Mouse (Mus musculus): ENCODE results near the gene Ikzf2. TPM values are rescaled to one million over a fixed set of nuclear protein-coding genes. Genes with fewer than 3 reads are reported as not detected.

Gene Ikzf2
- 1.9 and 2.7 TPM in 2 replicates for polyA plus RNA-seq (2015; fragmentation: Nextera tagmentation; extraction: Ambion mirVana)

DNA sequence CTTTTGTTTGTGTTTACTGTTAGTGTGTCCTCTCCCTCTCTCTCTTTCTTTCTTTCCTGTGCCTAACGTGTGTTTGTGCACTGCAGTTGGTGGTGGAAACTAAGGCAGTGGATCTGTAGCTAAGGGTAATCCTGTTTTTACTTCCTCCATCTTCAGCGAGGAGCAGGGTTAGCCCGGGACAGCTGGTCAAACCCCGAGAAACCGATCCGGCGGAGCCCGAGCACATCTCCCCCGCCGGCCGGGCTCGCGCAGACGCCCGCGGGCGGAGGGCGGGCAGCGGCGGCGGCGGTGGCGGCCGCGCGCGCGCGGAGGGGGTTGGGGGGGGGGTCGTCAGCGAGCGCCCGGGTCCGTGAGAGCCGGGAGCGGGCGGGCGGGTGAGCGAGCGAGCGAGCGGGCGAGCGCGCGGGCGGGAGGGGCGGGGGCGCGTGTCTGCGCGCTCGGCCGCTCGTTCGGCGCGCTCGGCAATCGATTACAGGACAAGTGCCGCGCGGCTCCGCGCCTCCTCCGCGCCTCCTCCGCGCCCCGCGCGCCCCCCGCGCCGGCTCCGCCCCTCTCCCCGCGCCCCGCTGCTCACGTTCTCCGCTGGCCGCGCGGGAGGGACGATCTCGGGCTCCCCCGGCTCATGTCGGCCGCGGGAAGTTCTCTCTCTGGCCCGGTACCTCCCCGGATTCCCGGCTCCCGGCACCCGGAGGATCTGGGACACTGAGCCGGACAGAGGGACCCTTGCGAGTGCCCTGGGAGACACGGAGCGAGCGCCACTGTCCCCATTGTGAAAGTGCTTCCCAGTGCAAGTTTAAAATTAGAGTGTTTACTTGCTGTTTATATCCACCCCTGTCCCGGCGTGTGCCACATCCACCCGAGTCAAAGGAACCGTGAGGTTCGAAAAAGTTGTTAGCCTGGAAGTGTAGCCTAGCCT, at the start of gene Ikzf2:
Ikzf2 (minus strand) TSS at position 170 of the 916 bp plus-strand sequence.

Other genes with a start within 250 kb of the Ikzf2 start
- 0.04 and 0.07 TPM in 2 replicates for gene Spag16, start 139.7 kb upstream of the Ikzf2 start, polyA plus RNA-seq (2015; fragmentation: Nextera tagmentation; extraction: Ambion mirVana)

Measured in spleen, postnatal 0 days (tissue).